Mouse (Mus musculus): ENCODE data around the gene Tstd1. TPM values are rescaled to one million over a fixed set of nuclear protein-coding genes. Genes with fewer than 3 reads are reported as not detected.

Gene Tstd1
- polyA plus RNA-seq (2014; fragmentation: Illumina TruSeq; extraction: RNeasy Lipid Tissue Mini Kit (QIAGEN cat#74804); ENCODE audit: low read depth, low replicate concordance) = not detected

DNA sequence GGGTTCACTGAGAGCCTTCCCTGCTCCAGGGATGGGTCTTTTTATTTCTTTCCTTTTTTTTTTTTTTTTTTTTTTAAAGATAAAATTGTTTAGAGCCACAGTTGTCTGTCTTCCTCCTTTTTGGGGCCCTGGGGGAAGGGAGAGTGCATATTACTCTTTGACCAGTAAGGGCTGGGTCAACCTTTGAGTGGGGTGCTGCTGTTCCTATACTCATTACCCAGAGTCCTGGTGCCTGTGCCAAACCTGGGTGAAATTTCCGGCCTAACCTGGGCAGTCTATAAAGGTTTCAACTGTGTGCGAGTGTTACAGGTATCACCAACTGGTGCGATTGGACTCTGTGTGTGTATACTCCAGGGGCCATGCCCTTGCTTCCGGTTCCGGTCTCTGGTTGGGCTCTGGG is at the start of gene Tstd1:
Gene Tstd1, plus strand, starts transcription at position 213 of the 400 bp plus-strand sequence.

DNA sequence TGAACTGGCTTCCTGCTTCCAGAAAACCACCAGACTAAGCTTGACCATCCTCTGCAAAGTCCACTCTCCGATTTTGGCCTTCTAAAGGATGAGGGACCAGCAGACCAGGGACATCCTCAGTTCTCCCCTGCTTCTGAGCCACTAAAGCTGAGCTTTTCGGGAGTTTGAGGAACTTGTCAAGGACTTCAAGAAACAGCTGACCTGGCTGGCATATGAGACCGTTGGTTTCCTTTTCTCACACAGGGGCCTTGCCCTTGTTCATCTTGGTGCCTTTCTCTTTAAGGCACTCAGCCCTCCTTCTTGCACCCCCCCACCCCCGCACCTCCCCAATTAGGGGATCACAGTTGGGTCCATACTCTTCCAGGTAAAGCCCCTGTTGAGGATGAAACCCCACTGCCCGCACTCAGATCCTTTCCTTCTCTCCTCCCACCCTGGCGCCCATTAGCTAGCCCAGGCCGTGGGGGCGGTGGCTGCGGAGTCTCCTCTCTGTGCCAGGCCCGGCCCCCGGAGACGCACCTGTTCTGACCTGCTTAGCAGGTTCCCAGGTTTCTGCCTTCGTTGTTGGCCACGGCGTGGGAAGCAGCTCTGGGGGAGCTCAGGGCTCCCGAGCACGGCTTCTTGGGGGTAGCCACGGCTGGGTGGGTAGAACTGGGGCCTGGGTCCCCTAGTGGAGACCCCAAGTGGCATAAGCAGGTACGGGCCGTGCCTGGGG is 48.7 kb upstream of the Tstd1 start, which contains the start of gene Nectin4:
Gene Nectin4, plus strand, starts transcription at position 255 of the 712 bp plus-strand sequence.

DNA sequence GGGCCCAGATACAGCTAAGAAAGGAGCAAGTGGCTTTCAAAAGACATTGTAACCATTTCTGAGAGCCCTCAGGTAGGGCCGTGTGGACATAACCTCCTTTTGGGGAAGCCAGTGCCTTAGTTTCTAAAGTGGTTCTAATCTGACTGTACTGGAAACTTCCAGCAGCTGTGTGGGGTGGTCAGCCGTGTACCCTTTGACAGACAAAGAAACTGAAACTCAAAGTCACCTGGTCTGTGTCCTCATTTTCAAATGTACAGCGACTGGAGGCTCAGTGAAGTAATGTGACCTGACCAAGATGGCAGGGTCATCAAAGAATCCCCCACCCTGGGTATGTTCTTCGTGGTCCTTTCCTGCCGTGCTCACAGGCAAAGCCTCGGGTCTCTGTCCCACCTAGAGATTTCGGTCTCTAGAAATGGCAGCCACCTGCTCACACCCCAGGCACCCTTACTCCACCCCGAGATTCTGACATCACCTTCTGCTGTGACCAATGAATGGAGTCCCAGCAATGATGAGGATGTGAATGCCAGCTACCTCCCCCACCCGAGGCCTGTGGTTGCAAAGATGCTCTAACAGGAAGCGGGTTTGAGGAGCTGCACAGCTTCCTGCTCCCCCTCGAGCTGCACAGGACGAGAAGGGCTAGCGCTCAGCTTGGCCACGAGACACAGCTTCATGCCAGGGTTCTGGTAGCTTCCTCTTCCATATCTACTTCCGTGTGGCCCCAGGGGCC is 30.1 kb upstream of the Tstd1 start, which contains the start of gene Arhgap30:
Gene Arhgap30, plus strand, starts transcription at position 579 of the 727 bp plus-strand sequence.

DNA sequence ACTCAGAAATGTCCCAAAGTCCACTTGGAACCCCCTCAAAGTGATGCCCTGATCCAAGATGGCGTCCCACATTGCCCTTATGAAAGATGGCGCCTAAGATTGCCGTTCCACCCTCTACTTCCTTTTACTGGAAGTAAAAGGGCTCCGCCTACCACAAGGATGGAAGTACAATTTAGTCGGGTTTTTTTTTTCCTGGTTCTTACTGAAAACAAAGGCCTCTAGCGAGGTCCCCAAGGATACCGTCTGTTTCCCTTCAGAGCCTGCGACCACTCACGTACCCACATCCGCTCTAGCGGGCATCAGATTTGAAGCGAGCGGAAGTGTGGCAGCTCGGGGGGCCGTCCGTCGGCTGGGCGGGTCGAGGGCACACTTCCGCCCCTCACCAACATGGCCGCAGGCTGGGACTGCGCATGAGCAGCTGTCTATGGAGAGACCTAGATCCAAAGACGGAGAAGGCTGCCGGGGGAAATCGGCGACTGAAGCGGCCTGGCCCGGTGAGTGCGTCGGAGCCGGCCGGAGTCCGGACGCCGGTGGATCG is 7.7 kb upstream of the Tstd1 start, which contains the start of gene Usf1:
Gene Usf1, plus strand, starts transcription at position 367 of the 538 bp plus-strand sequence.

DNA sequence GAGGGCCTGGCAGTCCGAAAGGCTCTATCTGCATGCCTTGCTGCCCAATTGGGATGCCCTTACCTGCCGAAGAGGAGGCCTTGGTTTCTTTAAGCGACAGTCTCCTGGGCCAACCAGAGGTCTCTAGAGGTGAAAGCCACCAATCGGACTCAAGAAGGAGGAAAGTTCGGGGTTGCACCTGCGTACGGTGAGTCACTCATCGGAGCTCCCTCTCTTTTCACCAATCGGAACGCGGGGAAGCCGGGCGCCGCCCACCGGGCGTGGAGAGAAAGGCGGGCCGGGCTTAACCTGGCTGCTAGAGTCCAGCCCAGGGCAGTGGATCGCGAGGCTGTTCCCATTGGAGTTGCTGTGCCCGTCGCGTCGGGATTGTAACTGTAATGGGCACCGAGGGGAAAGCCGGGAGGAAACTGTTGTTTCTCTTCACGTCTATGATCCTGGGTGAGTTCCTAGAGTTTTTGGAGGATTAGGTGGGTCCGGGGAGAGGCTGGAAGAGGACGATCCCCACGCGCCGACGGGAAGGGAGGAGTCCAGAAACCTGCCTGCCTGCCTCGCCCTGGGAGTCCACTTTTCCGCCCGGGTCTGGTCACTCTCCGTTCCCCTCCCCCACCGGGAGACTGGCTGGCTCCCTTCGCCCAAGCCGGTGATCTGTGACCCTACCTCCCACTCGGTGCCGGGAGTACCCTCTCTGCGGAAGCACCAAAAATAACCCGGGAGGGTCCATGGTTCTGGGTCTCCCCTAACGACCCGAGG is 18.8 kb downstream of the Tstd1 start, which contains the start of gene F11r:
Gene F11r, plus strand, starts transcription at position 272 of the 750 bp plus-strand sequence.

Other genes with a start within 250 kb of the Tstd1 start
- 23.7 TPM for gene Pcp4l1, start 222.6 kb upstream of the Tstd1 start, polyA plus RNA-seq (2014; fragmentation: Illumina TruSeq; extraction: RNeasy Lipid Tissue Mini Kit (QIAGEN cat#74804); ENCODE audit: low read depth, low replicate concordance)
- gene Nr1i3, start 204.9 kb upstream of the Tstd1 start, polyA plus RNA-seq (2014; fragmentation: Illumina TruSeq; extraction: RNeasy Lipid Tissue Mini Kit (QIAGEN cat#74804); ENCODE audit: low read depth, low replicate concordance) = not detected
- 6.5 TPM for gene Tomm40l, start 196.4 kb upstream of the Tstd1 start, polyA plus RNA-seq (2014; fragmentation: Illumina TruSeq; extraction: RNeasy Lipid Tissue Mini Kit (QIAGEN cat#74804); ENCODE audit: low read depth, low replicate concordance)
- not detected for gene Apoa2, start 193.8 kb upstream of the Tstd1 start, polyA plus RNA-seq (2014; fragmentation: Illumina TruSeq; extraction: RNeasy Lipid Tissue Mini Kit (QIAGEN cat#74804); ENCODE audit: low read depth, low replicate concordance)
- 32.5 TPM for gene Fcer1g, start 184.5 kb upstream of the Tstd1 start, polyA plus RNA-seq (2014; fragmentation: Illumina TruSeq; extraction: RNeasy Lipid Tissue Mini Kit (QIAGEN cat#74804); ENCODE audit: low read depth, low replicate concordance)
- gene Adamts4, start 168.5 kb upstream of the Tstd1 start, polyA plus RNA-seq (2014; fragmentation: Illumina TruSeq; extraction: RNeasy Lipid Tissue Mini Kit (QIAGEN cat#74804); ENCODE audit: low read depth, low replicate concordance) = 1.7 TPM
- gene Ndufs2, start 167.5 kb upstream of the Tstd1 start, polyA plus RNA-seq (2014; fragmentation: Illumina TruSeq; extraction: RNeasy Lipid Tissue Mini Kit (QIAGEN cat#74804); ENCODE audit: low read depth, low replicate concordance) = 150 TPM
- gene B4galt3, start 148.5 kb upstream of the Tstd1 start, polyA plus RNA-seq (2014; fragmentation: Illumina TruSeq; extraction: RNeasy Lipid Tissue Mini Kit (QIAGEN cat#74804); ENCODE audit: low read depth, low replicate concordance) = 5.5 TPM
- gene Ppox, start 137.7 kb upstream of the Tstd1 start, polyA plus RNA-seq (2014; fragmentation: Illumina TruSeq; extraction: RNeasy Lipid Tissue Mini Kit (QIAGEN cat#74804); ENCODE audit: low read depth, low replicate concordance) = 7.0 TPM
- gene Usp21, start 130.9 kb upstream of the Tstd1 start, polyA plus RNA-seq (2014; fragmentation: Illumina TruSeq; extraction: RNeasy Lipid Tissue Mini Kit (QIAGEN cat#74804); ENCODE audit: low read depth, low replicate concordance) = 17.7 TPM
- gene Ufc1, start 123.8 kb upstream of the Tstd1 start, polyA plus RNA-seq (2014; fragmentation: Illumina TruSeq; extraction: RNeasy Lipid Tissue Mini Kit (QIAGEN cat#74804); ENCODE audit: low read depth, low replicate concordance) = 132 TPM
- 7.5 TPM for gene Dedd, start 89.7 kb upstream of the Tstd1 start, polyA plus RNA-seq (2014; fragmentation: Illumina TruSeq; extraction: RNeasy Lipid Tissue Mini Kit (QIAGEN cat#74804); ENCODE audit: low read depth, low replicate concordance)
- gene Nit1, start 73.2 kb upstream of the Tstd1 start, polyA plus RNA-seq (2014; fragmentation: Illumina TruSeq; extraction: RNeasy Lipid Tissue Mini Kit (QIAGEN cat#74804); ENCODE audit: low read depth, low replicate concordance) = 31.0 TPM
- 51.1 TPM for gene Pfdn2, start 73.2 kb upstream of the Tstd1 start, polyA plus RNA-seq (2014; fragmentation: Illumina TruSeq; extraction: RNeasy Lipid Tissue Mini Kit (QIAGEN cat#74804); ENCODE audit: low read depth, low replicate concordance)
- gene Klhdc9, start 58.1 kb upstream of the Tstd1 start, polyA plus RNA-seq (2014; fragmentation: Illumina TruSeq; extraction: RNeasy Lipid Tissue Mini Kit (QIAGEN cat#74804); ENCODE audit: low read depth, low replicate concordance) = not detected
- gene Nectin4, start 48.8 kb upstream of the Tstd1 start, polyA plus RNA-seq (2014; fragmentation: Illumina TruSeq; extraction: RNeasy Lipid Tissue Mini Kit (QIAGEN cat#74804); ENCODE audit: low read depth, low replicate concordance) = not detected
- 3.5 TPM for gene Arhgap30, start 29.9 kb upstream of the Tstd1 start, polyA plus RNA-seq (2014; fragmentation: Illumina TruSeq; extraction: RNeasy Lipid Tissue Mini Kit (QIAGEN cat#74804); ENCODE audit: low read depth, low replicate concordance)
- 2.9 TPM for gene Usf1, start 7.6 kb upstream of the Tstd1 start, polyA plus RNA-seq (2014; fragmentation: Illumina TruSeq; extraction: RNeasy Lipid Tissue Mini Kit (QIAGEN cat#74804); ENCODE audit: low read depth, low replicate concordance)
- 20.3 TPM for gene F11r, start 18.7 kb downstream of the Tstd1 start, polyA plus RNA-seq (2014; fragmentation: Illumina TruSeq; extraction: RNeasy Lipid Tissue Mini Kit (QIAGEN cat#74804); ENCODE audit: low read depth, low replicate concordance)
- 2.4 TPM for gene Alyref2, start 84.6 kb downstream of the Tstd1 start, polyA plus RNA-seq (2014; fragmentation: Illumina TruSeq; extraction: RNeasy Lipid Tissue Mini Kit (QIAGEN cat#74804); ENCODE audit: low read depth, low replicate concordance)
- gene Itln1, start 116.4 kb downstream of the Tstd1 start, polyA plus RNA-seq (2014; fragmentation: Illumina TruSeq; extraction: RNeasy Lipid Tissue Mini Kit (QIAGEN cat#74804); ENCODE audit: low read depth, low replicate concordance) = not detected
- gene Cd244a, start 140.3 kb downstream of the Tstd1 start, polyA plus RNA-seq (2014; fragmentation: Illumina TruSeq; extraction: RNeasy Lipid Tissue Mini Kit (QIAGEN cat#74804); ENCODE audit: low read depth, low replicate concordance) = 0.70 TPM
- gene Ly9, start 188.5 kb downstream of the Tstd1 start, polyA plus RNA-seq (2014; fragmentation: Illumina TruSeq; extraction: RNeasy Lipid Tissue Mini Kit (QIAGEN cat#74804); ENCODE audit: low read depth, low replicate concordance) = 1.8 TPM
- gene Slamf7, start 234.2 kb downstream of the Tstd1 start, polyA plus RNA-seq (2014; fragmentation: Illumina TruSeq; extraction: RNeasy Lipid Tissue Mini Kit (QIAGEN cat#74804); ENCODE audit: low read depth, low replicate concordance) = 2.4 TPM

Data from adrenal gland, adult 10 weeks (tissue).